Mouse (Mus musculus): ENCODE data around the gene Ndufa7.

DNA sequence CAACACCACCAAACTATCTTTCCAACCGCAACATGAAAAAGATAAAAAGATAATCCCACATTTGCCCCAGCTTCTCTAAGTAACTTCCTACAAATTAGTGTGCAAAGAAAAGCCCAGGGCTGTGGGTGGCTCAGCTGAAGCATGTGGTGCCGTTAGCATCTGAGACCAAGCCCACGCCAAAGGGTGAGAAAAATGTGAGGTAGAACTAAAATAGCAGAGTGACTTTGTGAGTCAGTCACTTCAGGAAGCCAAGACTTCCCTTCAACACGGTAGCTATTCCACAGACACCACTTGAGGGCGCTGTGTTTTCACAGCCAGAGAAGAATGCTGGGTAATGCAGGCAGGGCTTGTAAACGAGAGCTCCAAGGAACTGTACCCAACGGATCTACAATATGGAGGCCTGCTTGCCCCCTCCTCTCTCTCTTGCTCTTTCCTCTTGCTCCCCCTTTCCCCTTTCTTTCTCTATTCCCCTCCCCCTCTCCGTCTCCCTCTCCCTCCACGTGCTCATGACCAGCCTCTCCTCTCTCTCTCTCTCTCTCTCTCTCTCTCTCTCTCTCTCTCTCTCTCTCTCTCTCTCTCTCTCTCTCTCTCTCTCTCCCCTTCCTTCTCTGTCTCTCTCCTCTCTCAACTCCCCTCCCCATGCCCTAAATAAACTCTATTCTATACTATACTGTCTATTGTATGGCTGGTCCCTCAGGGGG lies 41.1 kb downstream of the Ndufa7 start:
- TF ChIP-seq CTCF (IDR thresholded peaks at IDR 0.05; ENCODE audit: low read depth, low read length) (peak; percentile 76), POLR2A (IDR thresholded peaks at IDR 0.05; ENCODE audit: insufficient read depth, low read length) (no peak), EP300 (IDR thresholded peaks at IDR 0.05; ENCODE audit: insufficient read depth, low read depth, low read length) (no peak)

All from ES-Bruce4 (cell line).